Mouse (Mus musculus) embryonic fibroblast, embryonic 13.5 days (primary cell): ENCODE results near the gene Senp2.

Experiments
- CTCF ChIP-seq: IDR thresholded peaks from 2 replicates; pipeline ENCODE4 v1.5.1; 2011; ENCODE audit warnings: mild to moderate bottlenecking, control low read depth, low read length, moderate library complexity, borderline replicate concordance; ENCODE audit not compliant: insufficient read depth
- POLR2A ChIP-seq: IDR thresholded peaks from 2 replicates; pipeline ENCODE4 v1.6.1; 2011; ENCODE audit warnings: low read depth, mild to moderate bottlenecking, control low read depth, low read length, moderate library complexity

DNA sequence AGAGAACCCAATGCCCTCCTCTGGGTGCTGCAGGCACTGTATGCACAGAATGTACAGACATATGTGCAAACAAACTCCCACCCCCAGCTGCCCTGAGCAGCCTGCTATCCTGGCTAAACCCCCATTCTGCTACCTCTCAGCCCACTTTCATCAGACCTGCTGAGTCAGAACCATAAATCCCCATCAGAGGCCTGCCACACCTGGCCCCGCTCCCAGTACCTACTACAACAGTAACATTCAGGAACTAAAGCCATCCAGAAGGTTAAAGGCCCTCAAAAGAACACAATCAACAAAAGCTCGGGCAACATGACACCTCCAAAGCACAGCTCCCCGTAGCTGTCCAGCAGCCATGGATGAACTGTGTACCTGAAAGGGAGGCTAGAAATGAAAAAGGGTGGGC lies 7.7 kb upstream of the Senp2 start:
- no peak for TF ChIP-seq POLR2A
- TF ChIP-seq CTCF = no peak
